Mouse (Mus musculus) kidney, embryonic 16.5 days (tissue): ENCODE data around the gene Dgkg. TPM values are rescaled to one million over a fixed set of nuclear protein-coding genes. Genes with fewer than 3 reads are reported as not detected.

ENCODE experiments used
- ATAC-seq: fragments of 200-750 bp; cut with Nextera tagmentation; 2 replicates; pipeline ENCODE4 v1.8.0; 2017; ENCODE audit warnings: moderate TSS enrichment; ENCODE audit not compliant: low FRiP score, low TSS enrichment
- H3K27ac ChIP-seq: fragments of 300-500 bp; sonication (generic); 2 replicates; pipeline ENCODE4 v1.5.1; 2014; ENCODE audit warnings: low read length
- H3K27me3 ChIP-seq: fragments of 300-500 bp; sonication (generic); 2 replicates; pipeline ENCODE4 v1.6.1; 2014; ENCODE audit warnings: low read length, control low read depth, mixed read lengths; ENCODE audit not compliant: insufficient read depth
- H3K36me3 ChIP-seq: fragments of 300-500 bp; sonication (generic); 2 replicates; pipeline ENCODE4 v1.6.1; 2014; ENCODE audit warnings: low read length, control low read depth, mixed read lengths; ENCODE audit not compliant: insufficient read depth
- H3K4me1 ChIP-seq: fragments of 300-500 bp; sonication (generic); 2 replicates; pipeline ENCODE4 v1.6.1; 2014; ENCODE audit warnings: low read length, control low read depth, mixed read lengths; ENCODE audit not compliant: insufficient read depth
- H3K4me2 ChIP-seq: fragments of 300-500 bp; sonication (generic); replicated peaks from 2 replicates; pipeline ENCODE4 v1.6.1; 2014; ENCODE audit warnings: low read depth, low read length
- H3K4me3 ChIP-seq: fragments of 300-500 bp; sonication (generic); 2 replicates; pipeline ENCODE4 v1.5.1; 2014; ENCODE audit warnings: mild to moderate bottlenecking, low read length
- H3K9ac ChIP-seq: fragments of 300-500 bp; sonication (generic); replicated peaks from 2 replicates; pipeline ENCODE4 v1.6.1; 2014; ENCODE audit warnings: low read length
- H3K9me3 ChIP-seq: fragments of 300-500 bp; sonication (generic); 2 replicates; pipeline ENCODE4 v1.6.1; 2016; ENCODE audit warnings: low read length, control low read depth
- whole genome bisulfite sequencing: fragments of 180-500 bp; shearing (Covaris S2); extraction: QIAGEN DNeasy Blood & Tissue Kit; methylation state at CpG from one replicate; pipeline ENCODE4 v1.1.7; 2014; 5-methylcytosine and 5-hydroxymethylcytosine counted together
- polyA plus RNA-seq: library from polyadenylated mRNA; unstranded; fragments of >200 nt; fragmentation: Nextera tagmentation; extraction: Ambion mirVana; gene quantifications from 2 replicates; pipeline ENCODE4 v1.2.1, GENCODE M21; 2015

The Dgkg gene
- polyA plus RNA-seq: 0.51 and 0.81 TPM in 2 replicates

GRCm38 (mm10) chr16:22656533-22657444 lies at the start of gene Dgkg:
Gene Dgkg, minus strand, starts transcription at chr16:22657221.
- Histone ChIP-seq H3K9ac (peak within 1 kb of the TSS; percentile 55; the same call in 1 of the 2 replicates), H3K4me1 (peaks cover 5% of the 10 kb centered on the region; the same call in 1 of the 2 replicates), H3K4me2 (peak within 1 kb of the TSS; percentile 69), H3K36me3 (no peaks in the 10 kb centered on the region), H3K4me3 (peak within 1 kb of the TSS; percentile 48), H3K27ac (no peak within 1 kb of the TSS), H3K9me3 (no peaks in the 10 kb centered on the region), H3K27me3 (peaks cover 43% of the 10 kb centered on the region)
- peak; percentile 61; the same call in 1 of the 2 replicates for ATAC-seq
- under 1% methylated on average over 63 of the region's 63 CpGs for WGBS

- Histone ChIP-seq H3K4me3 (no peak overlapping the region), H3K9me3 (no peaks in the 10 kb centered on the region), H3K9ac (no peak overlapping the region), H3K4me2 (no peak overlapping the region), H3K27me3 (no peaks in the 10 kb centered on the region), H3K27ac (no peak overlapping the region), H3K4me1 (no peaks in the 10 kb centered on the region), H3K36me3 (no peaks in the 10 kb centered on the region)
- no peak for ATAC-seq
- 50% methylated on average over 6 of the region's 6 CpGs for WGBS
Observed at GRCm38 (mm10) chr16:22704946-22705345, 47.9 kb upstream of the Dgkg start.

DNA sequence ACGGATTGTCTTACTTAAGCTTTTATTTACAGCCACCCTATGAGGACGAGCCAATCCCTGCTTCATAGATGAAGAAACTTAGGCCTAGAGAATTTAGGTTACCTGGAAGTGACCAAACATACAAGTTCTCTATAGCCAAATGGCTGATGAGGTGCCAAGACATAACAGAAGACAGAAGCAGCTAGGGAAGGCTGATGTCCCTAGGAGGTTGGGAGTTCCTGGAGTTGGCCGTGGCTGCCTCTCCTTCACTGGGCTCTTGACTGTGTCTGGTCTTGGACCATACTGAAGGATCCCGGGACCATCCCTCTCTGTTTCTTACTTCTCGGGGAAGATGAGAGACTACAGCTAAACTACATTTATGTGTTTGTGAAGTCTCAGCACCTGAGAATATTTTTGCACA lies 47.1 kb upstream of the Dgkg start:
- no peak overlapping the region for H3K4me2 ChIP-seq
- H3K27me3 ChIP-seq: no peaks in the 10 kb centered on the region
- H3K27ac ChIP-seq: no peak overlapping the region
- peaks cover 6% of the 10 kb centered on the region for H3K4me1 ChIP-seq
- no peaks in the 10 kb centered on the region for H3K9me3 ChIP-seq
- WGBS: 79% methylated on average over 5 of the region's 5 CpGs
- no peaks in the 10 kb centered on the region for H3K36me3 ChIP-seq
- ATAC-seq: no peak
- no peak overlapping the region for H3K9ac ChIP-seq
- H3K4me3 ChIP-seq: no peak overlapping the region

GRCm38 (mm10) chr16:22698846-22699760 lies 42.1 kb upstream of the Dgkg start:
- Histone ChIP-seq H3K27me3 (no peaks in the 10 kb centered on the region), H3K9me3 (no peaks in the 10 kb centered on the region), H3K9ac (no peak overlapping the region), H3K4me1 (peaks cover 10% of the 10 kb centered on the region), H3K36me3 (no peaks in the 10 kb centered on the region), H3K27ac (0 out of 2 replicates have a peak overlapping the region, but pooled peaks have one; percentile 27), H3K4me3 (no peak overlapping the region), H3K4me2 (no peak overlapping the region)
- peak; percentile 79 for ATAC-seq
- WGBS: 67% methylated on average over 13 of the region's 13 CpGs

- Histone ChIP-seq H3K4me3 (no peak overlapping the region), H3K9ac (no peak overlapping the region), H3K9me3 (no peaks in the 10 kb centered on the region), H3K27me3 (no peaks in the 10 kb centered on the region), H3K4me2 (no peak overlapping the region), H3K27ac (0 out of 2 replicates have a peak overlapping the region, but pooled peaks have one; percentile 29), H3K4me1 (peaks cover 10% of the 10 kb centered on the region), H3K36me3 (no peaks in the 10 kb centered on the region)
- WGBS: 51% methylated on average over 8 of the region's 8 CpGs
- no peak for ATAC-seq
Observed at GRCm38 (mm10) chr16:22698101-22698500, 41.1 kb upstream of the Dgkg start.

DNA sequence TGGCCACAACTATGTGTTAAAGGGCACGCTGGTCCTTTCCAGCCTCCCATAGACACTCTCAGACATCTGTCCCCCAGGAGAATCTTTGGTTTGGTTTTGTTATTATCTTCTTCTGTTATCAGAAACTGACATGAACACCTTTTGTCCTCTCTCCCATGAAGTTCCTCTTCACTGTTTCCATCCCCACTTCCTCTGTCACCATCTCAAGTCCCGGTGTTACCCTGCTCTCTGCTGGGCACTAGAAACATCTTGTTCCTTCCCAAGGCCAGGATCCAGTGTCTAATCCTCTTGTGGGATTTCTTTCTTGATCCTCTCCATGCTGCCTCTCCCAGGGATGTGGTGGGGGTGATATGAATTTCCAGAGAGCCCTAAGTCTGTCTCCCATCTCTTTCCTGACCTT lies 32.6 kb upstream of the Dgkg start:
- Histone ChIP-seq H3K4me3 (no peak overlapping the region), H3K27me3 (no peaks in the 10 kb centered on the region), H3K36me3 (no peaks in the 10 kb centered on the region), H3K27ac (no peak overlapping the region), H3K4me1 (no peaks in the 10 kb centered on the region), H3K9me3 (no peaks in the 10 kb centered on the region), H3K9ac (no peak overlapping the region), H3K4me2 (no peak overlapping the region)
- 89% methylated on average over 2 of the region's 2 CpGs for WGBS
- ATAC-seq: no peak

- H3K27me3 ChIP-seq: no peaks in the 10 kb centered on the region
- no peaks in the 10 kb centered on the region for H3K36me3 ChIP-seq
- H3K4me3 ChIP-seq: no peak overlapping the region
- H3K9me3 ChIP-seq: no peaks in the 10 kb centered on the region
- no peak overlapping the region for H3K9ac ChIP-seq
- no peak overlapping the region for H3K4me2 ChIP-seq
- ATAC-seq: no peak
- no peaks in the 10 kb centered on the region for H3K4me1 ChIP-seq
- WGBS: 82% methylated on average over 8 of the region's 8 CpGs
- H3K27ac ChIP-seq: no peak overlapping the region
Observed at GRCm38 (mm10) chr16:22687711-22688230, 30.8 kb upstream of the Dgkg start.

DNA sequence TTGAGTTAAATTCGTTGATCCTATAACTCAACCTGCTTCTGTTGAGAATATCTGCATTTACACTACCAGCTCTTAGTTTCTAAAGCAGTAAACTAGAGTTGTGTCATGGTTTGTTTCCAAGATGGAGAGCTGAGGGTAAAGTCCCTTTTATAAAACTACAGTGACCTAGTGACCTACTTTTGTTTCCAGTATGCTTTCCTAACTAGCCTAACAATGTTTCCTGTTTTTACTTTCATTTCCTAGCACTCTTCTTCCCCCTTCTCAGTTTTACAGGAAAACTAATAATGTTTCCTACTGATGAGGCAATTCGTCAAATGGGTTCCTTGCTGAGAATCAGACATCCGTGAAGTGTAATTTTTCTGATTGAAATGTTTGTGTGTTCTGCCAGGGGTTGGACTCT lies 26.6 kb upstream of the Dgkg start:
- H3K27me3 ChIP-seq: no peaks in the 10 kb centered on the region

DNA sequence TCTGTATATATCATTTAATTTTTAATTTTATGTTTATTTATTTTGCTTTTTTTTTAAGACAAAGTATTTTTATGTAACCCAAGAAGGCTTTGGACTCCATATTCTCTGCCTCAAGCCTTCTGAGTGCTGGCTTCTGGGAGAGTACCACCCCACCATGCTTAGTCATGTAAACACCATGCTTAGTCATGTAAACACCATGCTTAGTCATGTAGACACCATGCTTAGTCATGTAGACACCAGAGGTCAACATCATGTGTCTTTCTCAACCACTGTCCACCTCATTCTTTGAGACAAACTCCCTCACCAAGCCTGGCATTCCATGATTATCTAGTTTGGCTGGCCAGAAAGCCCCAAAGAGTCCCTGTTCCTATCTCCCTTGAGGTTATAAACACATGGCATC lies 25.7 kb upstream of the Dgkg start:
- Histone ChIP-seq H3K27ac (no peak overlapping the region), H3K9me3 (no peaks in the 10 kb centered on the region), H3K4me2 (no peak overlapping the region), H3K36me3 (no peaks in the 10 kb centered on the region), H3K9ac (no peak overlapping the region), H3K4me3 (no peak overlapping the region), H3K27me3 (no peaks in the 10 kb centered on the region), H3K4me1 (no peaks in the 10 kb centered on the region)
- ATAC-seq: no peak

More for the DNA sequence above, 26.6 kb upstream of the Dgkg start:
- Histone ChIP-seq H3K9me3 (no peaks in the 10 kb centered on the region), H3K4me3 (no peak overlapping the region), H3K4me1 (no peaks in the 10 kb centered on the region), H3K36me3 (no peaks in the 10 kb centered on the region), H3K9ac (no peak overlapping the region), H3K4me2 (no peak overlapping the region), H3K27ac (no peak overlapping the region)
- 66% methylated on average over 3 of the region's 3 CpGs for WGBS
- no peak for ATAC-seq
